Mouse (Mus musculus): Measurements from ENCODE around the gene A030003K21Rik.
A peak's percentile ranks its signal among the peaks of the same experiment; 100 is the strongest.
"Not testable (repeated sequence)": the region's sequence is repeated elsewhere in the genome, so short reads cannot be mapped to it uniquely, and the experiment has no call there.

A030003K21Rik gene

GRCm38 (mm10) chr1:82943295-82943694 is at the start of gene A030003K21Rik:
Gene A030003K21Rik, minus strand, starts transcription at chr1:82943388.
- DNase-seq (ENCODE audit: extremely low read depth, low read depth, low spot score) = not testable (repeated sequence)

GRCm38 (mm10) chr1:82992093-82992492 is 48.9 kb upstream of the A030003K21Rik start:
- no peak for DNase-seq (ENCODE audit: extremely low read depth, low read depth, low spot score)

GRCm38 (mm10) chr1:82991596-82991995 is 48.4 kb upstream of the A030003K21Rik start:
- DNase-seq (ENCODE audit: extremely low read depth, low read depth, low spot score) = no peak

- DNase-seq (ENCODE audit: extremely low read depth, low read depth, low spot score) = peak; percentile 42
Measured at GRCm38 (mm10) chr1:82991062-82991461, 47.9 kb upstream of the A030003K21Rik start.

GRCm38 (mm10) chr1:82987530-82988198 is 44.5 kb upstream of the A030003K21Rik start:
- DNase-seq (ENCODE audit: extremely low read depth, low read depth, low spot score) = no peak

GRCm38 (mm10) chr1:82986738-82987137 is 43.5 kb upstream of the A030003K21Rik start:
- no peak for DNase-seq (ENCODE audit: extremely low read depth, low read depth, low spot score)

GRCm38 (mm10) chr1:82977840-82978239 is 34.7 kb upstream of the A030003K21Rik start:
- no peak for DNase-seq (ENCODE audit: extremely low read depth, low read depth, low spot score)

- DNase-seq (ENCODE audit: extremely low read depth, low read depth, low spot score) = no peak
Measured at GRCm38 (mm10) chr1:82975750-82976149, 32.6 kb upstream of the A030003K21Rik start.

GRCm38 (mm10) chr1:82974342-82974741 is 31.2 kb upstream of the A030003K21Rik start:
- DNase-seq (ENCODE audit: extremely low read depth, low read depth, low spot score) = no peak

- no peak for DNase-seq (ENCODE audit: extremely low read depth, low read depth, low spot score)
Measured at GRCm38 (mm10) chr1:82973901-82974300, 30.7 kb upstream of the A030003K21Rik start.

GRCm38 (mm10) chr1:82973244-82973643 is 30.1 kb upstream of the A030003K21Rik start:
- no peak for DNase-seq (ENCODE audit: extremely low read depth, low read depth, low spot score)

- no peak for DNase-seq (ENCODE audit: extremely low read depth, low read depth, low spot score)
Measured at GRCm38 (mm10) chr1:82972046-82972445, 28.9 kb upstream of the A030003K21Rik start.

- no peak for DNase-seq (ENCODE audit: extremely low read depth, low read depth, low spot score)
Measured at GRCm38 (mm10) chr1:82966413-82966812, 23.2 kb upstream of the A030003K21Rik start.

- DNase-seq (ENCODE audit: extremely low read depth, low read depth, low spot score) = no peak
Measured at GRCm38 (mm10) chr1:82959870-82960385, 16.7 kb upstream of the A030003K21Rik start, which contains the start of gene Gm47955. Gene Gm47955, plus strand, starts transcription at chr1:82960286.

GRCm38 (mm10) chr1:82955913-82956312 is 12.7 kb upstream of the A030003K21Rik start, which contains the start of gene Gm7544:
Gene Gm7544, minus strand, starts transcription at chr1:82956013.
- DNase-seq (ENCODE audit: extremely low read depth, low read depth, low spot score) = not testable (repeated sequence)

- DNase-seq (ENCODE audit: extremely low read depth, low read depth, low spot score) = no peak
Measured at GRCm38 (mm10) chr1:82948601-82949000, 5.4 kb upstream of the A030003K21Rik start.

GRCm38 (mm10) chr1:82946029-82946428 is 2.8 kb upstream of the A030003K21Rik start:
- not testable (repeated sequence) for DNase-seq (ENCODE audit: extremely low read depth, low read depth, low spot score)

- DNase-seq (ENCODE audit: extremely low read depth, low read depth, low spot score) = not testable (repeated sequence)
Measured at GRCm38 (mm10) chr1:82942505-82942904, 683 bp downstream of the A030003K21Rik start.

- no peak for DNase-seq (ENCODE audit: extremely low read depth, low read depth, low spot score)
Measured at GRCm38 (mm10) chr1:82938666-82939065, 4.5 kb downstream of the A030003K21Rik start.

GRCm38 (mm10) chr1:82931326-82931725 is 11.9 kb downstream of the A030003K21Rik start, which contains the start of gene Gm6217:
Gene Gm6217, minus strand, starts transcription at chr1:82931399.
- not testable (repeated sequence) for DNase-seq (ENCODE audit: extremely low read depth, low read depth, low spot score)

- not testable (repeated sequence) for DNase-seq (ENCODE audit: extremely low read depth, low read depth, low spot score)
Measured at GRCm38 (mm10) chr1:82930558-82930957, 12.6 kb downstream of the A030003K21Rik start.

- no peak for DNase-seq (ENCODE audit: extremely low read depth, low read depth, low spot score)
Measured at GRCm38 (mm10) chr1:82924650-82925049, 18.5 kb downstream of the A030003K21Rik start, which contains the start of gene A030014E15Rik. Gene A030014E15Rik, plus strand, starts transcription at chr1:82924917.

Data from fat pad, adult 2 months (tissue).